18 mouse cellular contexts compared by ENCODE assay signal in the genomic region with DNA sequence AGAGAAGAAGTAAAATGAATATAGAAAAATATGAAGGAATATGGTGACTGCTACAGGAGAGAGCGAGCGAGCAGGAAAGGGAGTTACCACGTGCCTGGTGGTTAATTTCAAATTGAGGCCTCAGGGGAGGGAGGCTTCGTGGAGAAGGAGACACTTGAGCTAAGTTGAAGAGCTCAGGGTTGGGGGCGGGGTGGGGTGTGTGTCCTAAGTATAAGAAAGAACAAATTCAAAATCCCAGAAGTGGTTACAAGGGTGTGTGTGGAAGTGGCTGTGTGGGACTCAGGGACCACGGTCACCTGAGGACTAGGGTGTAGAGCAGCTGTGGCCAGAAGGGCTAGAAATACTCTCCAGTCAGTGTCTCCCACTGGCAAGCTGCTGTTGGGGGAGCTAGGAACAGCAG. TPM values are rescaled to one million over a fixed set of nuclear protein-coding genes. Genes with fewer than 3 reads are reported as not detected.
A peak's percentile ranks its signal among the peaks of the same experiment; 100 is the strongest.
DNase-seq lines count a peak whose midpoint lies in the region; ATAC-seq and TF ChIP-seq lines count a peak whose summit lies in the region.
"Had no signal": no experiment of that assay in that cellular context is flagged by ENCODE, and none has a peak within 500 bp of the region (broad histone marks: within the 10 kb centered on the region; RNA-seq: fewer than 3 reads in every experiment).

No protein-coding gene starts in this region.

- H3K27me3 ChIP-seq in liver, embryonic 12.5 days (replicated peaks) = no peaks in the 10 kb centered on the region
- no peaks in the 10 kb centered on the region for H3K27me3 ChIP-seq in liver, postnatal 0 days (ENCODE audit: insufficient read depth, low read length)
- H3K27me3 ChIP-seq in limb, embryonic 10.5 days (ENCODE audit: low read depth, poor library complexity, severe bottlenecking) = peaks cover 58% of the 10 kb centered on the region
- H3K27me3 ChIP-seq in lung, embryonic 15.5 days = no peaks in the 10 kb centered on the region

- no peak for TF ChIP-seq EP300 in liver, postnatal 0 days (IDR thresholded peaks at IDR 0.05; ENCODE audit: low read depth)

- peaks cover 56% of the 10 kb centered on the region for H3K4me1 ChIP-seq in liver, embryonic 12.5 days
- peaks cover 17% of the 10 kb centered on the region for H3K4me1 ChIP-seq in liver, postnatal 0 days (ENCODE audit: insufficient read depth)
- H3K4me1 ChIP-seq in limb, embryonic 10.5 days = peaks cover 40% of the 10 kb centered on the region
- H3K4me1 ChIP-seq in lung, embryonic 15.5 days = peaks cover 31% of the 10 kb centered on the region

- 27% methylated on average over 6 of the region's 6 CpGs for WGBS in liver, embryonic 12.5 days (ENCODE audit: insufficient replicate concordance)
- 55% methylated on average over 6 of the region's 6 CpGs for WGBS in liver, postnatal 0 days (ENCODE audit: insufficient replicate concordance)
- 70% methylated on average over 6 of the region's 6 CpGs for WGBS in limb, embryonic 10.5 days
- 45% methylated on average over 6 of the region's 6 CpGs for WGBS in lung, embryonic 15.5 days

- peak overlapping the region; percentile 70 for H3K27ac ChIP-seq in liver, embryonic 12.5 days
- H3K27ac ChIP-seq in liver, postnatal 0 days (ENCODE audit: low read depth) = no peak overlapping the region
- peak overlapping the region; percentile 42; the same call in 1 of the 2 replicates for H3K27ac ChIP-seq in limb, embryonic 10.5 days
- peak overlapping the region; percentile 79 for H3K27ac ChIP-seq in lung, embryonic 15.5 days
- H3K27ac ChIP-seq: heart, adult 2 months; midbrain, embryonic 12.5 days had no signal

- H3K9me3 ChIP-seq in liver, embryonic 12.5 days (replicated peaks) = no peaks in the 10 kb centered on the region
- no peaks in the 10 kb centered on the region for H3K9me3 ChIP-seq in liver, postnatal 0 days (ENCODE audit: low read length)
- no peaks in the 10 kb centered on the region for H3K9me3 ChIP-seq in limb, embryonic 10.5 days (replicated peaks)
- H3K9me3 ChIP-seq in lung, embryonic 15.5 days = no peaks in the 10 kb centered on the region
- H3K9me3 ChIP-seq: hindbrain, embryonic 10.5 days; midbrain, embryonic 12.5 days had no signal

- no peak overlapping the region for H3K4me3 ChIP-seq in liver, embryonic 12.5 days
- H3K4me3 ChIP-seq in liver, postnatal 0 days (ENCODE audit: low read depth, low read length) = no peak overlapping the region
- H3K4me3 ChIP-seq in limb, embryonic 10.5 days = no peak overlapping the region
- H3K4me3 ChIP-seq in lung, embryonic 15.5 days = no peak overlapping the region
- H3K4me3 ChIP-seq: heart, adult 2 months; hindbrain, embryonic 10.5 days; midbrain, embryonic 12.5 days had no signal

- no peaks in the 10 kb centered on the region for H3K36me3 ChIP-seq in liver, embryonic 12.5 days
- H3K36me3 ChIP-seq in liver, postnatal 0 days (replicated peaks; ENCODE audit: insufficient read depth, low read length) = no peaks in the 10 kb centered on the region
- no peaks in the 10 kb centered on the region for H3K36me3 ChIP-seq in limb, embryonic 10.5 days
- no peaks in the 10 kb centered on the region for H3K36me3 ChIP-seq in lung, embryonic 15.5 days
- H3K36me3 ChIP-seq: hindbrain, embryonic 10.5 days; midbrain, embryonic 12.5 days had no signal

- DNase-seq in liver, postnatal 0 days = no peak
- DNase-seq in limb, embryonic 10.5 days (ENCODE audit: low spot score) = no peak
- DNase-seq in kidney, postnatal 36 days = no peak
- DNase-seq in frontal cortex, adult 2 months (ENCODE audit: extremely low spot score in 1 of 2, low spot score in 1 of 2) = no peak
- DNase-seq in cerebellum, postnatal 10 days = no peak
- DNase-seq: adrenal gland, postnatal 14 days; cerebellum, adult 8-10 months; gastrocnemius, postnatal 10 days; heart, adult 2 months; kidney, adult 11 months; kidney, postnatal 10 days; layer of hippocampus, adult 9-11 months had no signal

- H3K4me2 ChIP-seq in liver, embryonic 12.5 days = peak overlapping the region; percentile 80
- H3K4me2 ChIP-seq in liver, postnatal 0 days (ENCODE audit: low read depth, low read length) = no peak overlapping the region
- no peak overlapping the region for H3K4me2 ChIP-seq in lung, embryonic 15.5 days
- H3K4me2 ChIP-seq: midbrain, embryonic 12.5 days had no signal

- peak; percentile 10; the same call in 1 of the 2 replicates for ATAC-seq in liver, embryonic 12.5 days
- no peak for ATAC-seq in liver, postnatal 0 days
- ATAC-seq in lung, embryonic 15.5 days (ENCODE audit: borderline replicate concordance, extremely low read depth, low FRiP score, low TSS enrichment) = no peak

- H3K9ac ChIP-seq in liver, embryonic 12.5 days = peak overlapping the region; percentile 37
- H3K9ac ChIP-seq in liver, postnatal 0 days (replicated peaks) = no peak overlapping the region
- H3K9ac ChIP-seq in lung, embryonic 15.5 days = no peak overlapping the region
- H3K9ac ChIP-seq: midbrain, embryonic 12.5 days had no signal

- TF ChIP-seq CTCF in liver, postnatal 0 days (IDR thresholded peaks at IDR 0.05; ENCODE audit: low read depth) = no peak

RNA-seq across cellular contexts. Expression of a gene that starts 38.7 kb away (rescaled TPM):
- not detected in 2 replicates for polyA plus RNA-seq in liver, embryonic 12.5 days (2016; fragmentation: Nextera tagmentation; extraction: Ambion mirVana)
- not detected in 2 replicates for polyA plus RNA-seq in liver, postnatal 0 days (2015; fragmentation: Nextera tagmentation; extraction: Ambion mirVana)
- polyA plus RNA-seq in limb, embryonic 10.5 days (2016; fragmentation: Nextera tagmentation; extraction: Ambion mirVana) = not detected in 2 replicates
- not detected in 2 replicates for polyA plus RNA-seq in lung, embryonic 15.5 days (2015; fragmentation: Nextera tagmentation; extraction: Ambion mirVana)
- polyA plus RNA-seq in frontal cortex, adult 2 months (2012; rRNA removed) = not detected in 2 replicates
- polyA plus RNA-seq: heart, adult 2 months; hindbrain, embryonic 10.5 days; liver, embryonic 16.5 days; midbrain, embryonic 12.5 days; urinary bladder, adult 2 months had no signal
